Mouse (Mus musculus) MN1 (cell line): ENCODE measurements around the gene Mcam.

ENCODE experiments used
- DNase-seq: peaks from one replicate; pipeline ENCODE4 v3.0.0-alpha.2; 2016; ENCODE audit warnings: low spot score

The Mcam gene

DNA sequence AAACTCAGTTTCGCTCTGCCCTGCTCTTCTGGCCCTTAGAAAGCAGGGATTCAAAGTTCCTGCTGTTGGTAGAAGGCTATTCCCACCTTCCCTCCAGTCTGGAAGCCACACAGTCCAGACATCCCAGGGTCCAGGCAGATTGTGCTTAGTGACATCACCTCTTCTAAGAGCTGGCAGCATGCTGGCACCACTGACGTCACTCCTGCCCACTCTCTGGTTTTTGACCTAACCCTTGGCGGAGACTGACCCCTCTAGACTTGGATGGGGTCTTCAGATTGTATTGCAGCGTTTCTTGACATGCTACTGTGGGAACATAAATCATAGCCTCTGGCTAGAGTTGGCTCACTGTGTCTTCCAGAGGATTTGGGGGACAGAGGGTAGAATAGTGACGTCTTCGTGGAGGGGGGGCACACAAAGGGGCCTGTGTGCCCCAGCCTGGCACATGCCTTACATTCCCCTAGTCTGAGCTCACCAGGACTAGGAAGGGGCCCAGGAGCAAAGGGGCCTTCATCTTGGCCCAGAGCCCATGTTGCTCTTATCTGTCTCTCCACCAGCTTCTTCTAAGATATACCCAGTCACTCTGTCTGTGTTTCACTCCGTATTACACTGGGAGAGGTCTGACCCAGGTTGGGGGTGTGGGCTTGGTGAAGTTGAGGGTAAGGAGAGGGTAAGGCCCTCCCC lies 1.6 kb downstream of the Mcam start:
- DNase-seq = peak; percentile 36

DNA sequence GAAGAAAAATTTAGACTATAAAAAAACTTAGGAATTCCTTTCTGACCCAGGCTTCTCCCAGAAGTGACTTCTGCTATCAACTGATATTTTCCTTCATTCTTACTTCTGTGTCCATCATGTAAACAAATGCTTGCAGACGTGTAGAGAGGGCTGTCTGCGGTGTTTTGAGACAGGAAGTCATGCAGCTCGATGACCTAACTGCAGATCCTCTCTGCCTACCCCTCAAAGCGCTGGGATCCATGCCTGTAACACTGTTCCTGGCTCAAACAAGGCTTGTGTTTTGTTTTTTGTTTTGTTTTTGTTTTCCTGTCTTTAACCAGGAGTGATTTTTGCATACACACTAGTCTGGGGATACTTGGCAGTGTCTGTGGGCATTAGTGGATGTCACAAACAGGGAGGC lies 3.6 kb downstream of the Mcam start:
- DNase-seq = no peak

GRCm38 (mm10) chr9:44141951-44142350 lies 7.7 kb downstream of the Mcam start:
- DNase-seq = no peak

DNA sequence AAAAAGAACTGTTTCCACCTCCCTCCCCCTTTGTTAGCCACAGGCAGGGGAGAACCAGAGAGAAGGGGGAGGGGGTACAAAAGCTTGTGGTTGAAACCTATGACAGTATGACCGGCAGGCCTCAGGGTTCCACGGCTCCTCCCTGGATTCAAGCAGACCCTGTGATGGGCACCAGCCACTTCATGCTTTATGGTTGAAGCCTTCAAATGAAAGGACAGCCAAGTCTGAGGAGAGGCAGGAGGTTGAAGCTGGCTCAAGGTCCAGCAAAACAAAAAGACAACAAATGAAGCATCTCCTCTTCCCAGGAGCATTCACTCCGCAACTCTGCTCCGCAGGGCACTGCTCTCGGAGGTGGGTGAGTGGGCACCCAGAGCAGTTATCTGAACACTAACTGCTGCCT lies 9.2 kb downstream of the Mcam start:
- DNase-seq = no peak

GRCm38 (mm10) chr9:44144023-44144717 lies 9.9 kb downstream of the Mcam start:
- DNase-seq = peak; percentile 54

- no peak for DNase-seq
Observed at GRCm38 (mm10) chr9:44144718-44145060, 10.4 kb downstream of the Mcam start.

DNA sequence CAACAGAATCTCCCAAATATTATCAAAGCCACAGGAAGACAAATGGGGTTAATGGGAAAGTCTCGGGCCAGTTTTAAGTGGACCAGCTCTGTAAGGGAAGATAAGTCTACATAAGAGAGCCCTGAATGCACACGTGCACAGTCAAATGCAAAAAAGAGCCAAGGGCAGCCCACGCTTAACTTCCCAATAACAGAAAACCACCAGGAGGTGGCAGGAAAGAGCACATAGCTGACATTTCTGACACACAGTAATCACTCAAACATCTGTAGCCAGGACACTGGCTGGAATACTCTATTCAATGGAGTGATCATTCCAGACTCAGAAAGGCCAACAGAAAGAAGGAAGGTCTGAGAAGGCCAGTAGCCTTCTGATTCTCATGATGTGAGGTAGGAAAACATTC lies 13.0 kb downstream of the Mcam start:
- DNase-seq = peak; percentile 40

GRCm38 (mm10) chr9:44159886-44160285 lies 25.6 kb downstream of the Mcam start:
- no peak for DNase-seq

DNA sequence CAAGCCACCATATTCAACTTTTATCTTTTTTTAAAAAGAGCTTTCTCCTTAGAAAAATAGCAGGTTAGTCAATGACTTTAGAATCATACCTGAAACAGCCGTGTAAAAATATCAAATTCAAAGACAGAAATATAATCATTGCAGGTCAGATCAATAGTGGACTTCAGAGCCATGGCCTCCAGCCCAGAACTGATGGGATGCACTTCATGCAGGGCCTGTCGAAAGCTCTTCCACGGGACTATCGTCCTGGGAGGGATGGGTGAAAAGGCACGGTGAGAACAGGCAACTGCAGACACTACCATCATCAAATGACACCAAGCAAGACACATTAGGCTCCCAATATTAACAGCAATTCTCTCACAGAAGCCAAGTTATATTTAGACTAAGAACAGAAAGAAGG lies 34.7 kb downstream of the Mcam start:
- DNase-seq = no peak

DNA sequence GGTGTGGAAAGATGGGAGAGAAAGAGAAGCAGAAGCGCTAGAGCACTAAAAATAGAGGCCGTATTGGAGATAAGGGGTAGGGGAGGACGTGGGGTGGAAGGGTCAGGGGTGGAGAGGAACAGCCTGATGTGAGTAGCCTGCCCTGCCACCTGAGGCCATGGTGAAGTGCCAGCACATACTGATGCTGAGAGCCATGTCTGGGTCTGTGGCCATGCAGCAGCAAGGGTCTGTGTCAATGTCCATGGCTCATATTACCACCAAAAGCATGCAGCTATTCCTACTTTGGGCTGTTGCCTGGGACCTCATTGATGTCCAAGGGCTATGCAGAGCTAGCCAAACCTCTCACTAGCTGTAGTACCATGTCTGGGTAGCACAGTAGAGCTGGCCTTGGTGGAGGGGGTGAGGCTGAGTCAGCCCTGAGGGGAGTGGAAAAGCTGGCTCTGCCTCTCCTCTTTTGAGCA lies 36.5 kb downstream of the Mcam start:
- no peak for DNase-seq

GRCm38 (mm10) chr9:44175556-44175955 lies 41.3 kb downstream of the Mcam start:
- DNase-seq = no peak

GRCm38 (mm10) chr9:44175957-44176356 lies 41.7 kb downstream of the Mcam start:
- no peak for DNase-seq

GRCm38 (mm10) chr9:44177405-44177804 lies 43.1 kb downstream of the Mcam start:
- DNase-seq = no peak

DNA sequence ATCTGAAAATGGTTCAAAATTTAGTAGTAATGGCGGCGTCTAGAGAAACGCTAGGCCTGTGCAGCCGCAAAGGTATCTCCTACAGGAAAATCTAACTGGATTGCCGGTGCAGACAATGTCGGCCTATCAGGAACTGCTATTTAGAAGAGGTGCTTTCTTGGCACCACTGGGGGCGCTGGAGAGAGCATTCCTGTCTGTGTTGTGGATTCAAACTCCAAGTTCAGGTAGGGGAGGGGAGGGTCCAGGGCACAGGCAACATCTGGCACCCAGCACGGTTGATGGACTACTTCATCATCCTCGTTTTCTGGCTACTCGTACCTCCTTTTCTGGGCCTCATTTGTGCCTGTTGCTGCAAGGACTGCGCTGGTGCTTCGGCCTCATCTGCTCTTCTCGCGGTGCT lies 44.1 kb downstream of the Mcam start:
- DNase-seq = no peak

DNA sequence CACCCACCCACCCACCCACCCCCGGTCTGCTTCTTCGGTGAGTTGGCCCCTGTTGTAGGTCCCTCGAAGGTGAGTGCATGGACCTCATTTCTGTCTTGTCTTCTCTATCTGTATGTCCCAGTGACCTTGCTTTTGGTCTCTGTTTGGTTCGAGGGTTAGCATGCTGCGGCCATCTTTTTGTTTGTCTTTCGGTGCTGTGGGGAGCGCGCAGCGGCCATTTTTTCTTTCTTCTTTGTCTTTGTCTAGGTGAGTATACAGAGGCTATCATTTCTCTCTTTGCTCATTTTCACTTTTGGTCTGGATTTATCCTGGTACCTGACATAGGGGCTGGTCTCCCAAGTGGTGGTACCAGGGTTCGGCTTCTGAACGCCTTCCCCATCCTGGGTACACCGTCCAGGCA lies 44.5 kb downstream of the Mcam start:
- DNase-seq = no peak

DNA sequence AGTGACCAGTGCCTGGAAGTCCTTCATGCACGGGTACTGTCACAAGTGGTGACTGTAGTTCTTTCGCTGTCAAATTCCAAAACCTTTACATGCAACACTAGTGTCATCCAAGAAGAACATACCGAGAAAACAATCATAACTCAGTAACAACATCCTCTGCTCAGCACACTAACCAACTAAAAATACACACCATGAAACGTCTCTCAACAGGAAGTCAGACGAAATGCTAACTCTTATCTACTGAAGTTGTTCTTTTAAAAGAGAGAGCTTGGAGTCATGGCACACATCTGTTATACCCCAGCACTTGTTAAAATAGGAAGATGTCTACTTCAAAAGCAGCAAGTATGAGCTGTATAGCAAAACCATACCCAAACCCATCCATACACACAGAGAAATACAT lies 47.3 kb downstream of the Mcam start:
- DNase-seq = no peak

DNA sequence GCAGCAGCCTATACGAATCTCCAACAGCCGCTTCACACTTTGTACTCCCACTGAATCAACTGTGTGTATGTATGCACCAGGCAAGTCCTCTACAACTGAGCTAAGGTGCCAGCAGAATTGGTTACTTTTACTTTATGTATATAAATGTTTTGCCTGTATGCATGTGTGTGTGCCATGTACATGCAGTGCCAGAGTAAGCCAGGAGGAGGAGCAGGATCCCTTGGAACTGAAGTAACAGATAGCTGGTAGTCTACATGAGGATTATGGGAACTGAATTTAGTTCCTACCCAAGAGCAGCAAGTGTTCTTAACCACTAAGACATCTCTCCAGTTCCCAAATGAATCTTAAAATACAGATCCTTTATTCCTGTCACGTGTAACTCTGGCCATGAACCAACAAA lies 48.0 kb downstream of the Mcam start:
- no peak for DNase-seq

DNA sequence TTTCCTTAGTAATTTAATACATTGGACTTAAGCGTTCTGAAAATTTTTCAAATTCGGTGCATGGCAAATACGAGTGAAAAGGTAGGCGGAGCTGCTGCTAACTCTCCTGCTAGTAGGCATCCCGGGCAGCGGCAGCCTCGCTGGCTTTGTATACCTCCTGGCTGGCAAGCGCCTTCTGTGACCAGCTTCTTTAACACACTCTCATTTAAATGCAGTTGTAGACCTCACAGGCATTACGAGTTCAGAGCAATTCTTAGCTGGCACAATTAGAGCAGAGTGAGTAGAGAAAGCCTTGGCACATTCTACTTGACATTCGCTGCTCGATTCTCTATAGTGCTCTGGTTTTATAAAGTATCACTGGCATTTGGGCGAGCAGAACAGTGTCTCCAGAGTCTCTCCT lies 54.0 kb downstream of the Mcam start:
- peak; percentile 11 for DNase-seq

DNA sequence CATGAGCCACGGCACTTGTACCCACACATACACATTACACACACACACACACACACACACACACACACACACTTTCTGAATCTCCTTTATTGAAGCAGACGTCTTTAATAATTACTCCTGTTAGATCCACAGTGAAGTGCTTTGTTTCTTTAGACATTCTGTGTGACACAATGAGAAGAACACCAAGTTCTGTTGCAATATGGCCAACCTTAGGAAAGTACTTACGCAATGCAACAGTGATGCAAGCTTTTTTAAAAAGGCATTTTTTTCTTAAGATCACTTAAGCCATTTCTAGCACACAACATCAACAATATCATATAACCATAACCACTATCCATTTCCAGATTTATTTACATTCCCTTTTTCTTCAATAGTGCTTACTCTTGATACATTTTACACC lies 56.9 kb downstream of the Mcam start:
- DNase-seq = no peak

DNA sequence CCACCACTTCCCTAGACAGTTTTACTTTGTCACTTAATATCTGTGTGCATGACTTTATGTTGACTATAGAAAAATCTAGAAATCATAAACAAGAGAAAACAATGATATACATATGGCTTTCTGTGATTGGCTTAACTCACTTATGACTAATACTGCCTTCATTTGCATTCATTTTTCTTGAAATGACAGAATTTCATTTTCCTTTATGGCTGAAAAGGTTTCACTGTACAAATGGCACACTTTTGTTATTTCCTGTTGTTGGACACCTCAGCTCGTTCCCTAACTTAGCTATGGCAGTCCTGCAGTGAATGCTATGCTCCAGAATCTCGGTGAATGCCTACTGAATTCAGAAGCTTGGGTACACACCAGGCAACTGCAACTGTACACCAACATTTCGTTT lies 58.0 kb downstream of the Mcam start:
- no peak for DNase-seq
